Mouse (Mus musculus): ENCODE measurements around the gene Arl6ip4.

GRCm38 (mm10) chr5:124149028-124149427 is 33.1 kb downstream of the Arl6ip4 start:
- TF ChIP-seq POLR2A (IDR thresholded peaks at IDR 0.05; ENCODE audit: insufficient read depth, low read length): no peak
- TF ChIP-seq CTCF (IDR thresholded peaks at IDR 0.05; ENCODE audit: low read depth, low read length): no peak
- TF ChIP-seq EP300 (IDR thresholded peaks at IDR 0.05; ENCODE audit: insufficient read depth, low read depth, low read length): no peak
